Mouse (Mus musculus): ENCODE measurements around the gene 5830473C10Rik. TPM values are rescaled to one million over a fixed set of nuclear protein-coding genes. Genes with fewer than 3 reads are reported as not detected.
"Not testable (repeated sequence)": the region's sequence is repeated elsewhere in the genome, so short reads cannot be mapped to it uniquely, and the experiment has no call there.

The 5830473C10Rik gene
- polyA plus RNA-seq, 1 experiment, result not detected

- Histone ChIP-seq H3K4me3 (replicated peaks) (no peak overlapping the region), H3K4me1 (ENCODE audit: control insufficient read depth) (no peaks in the 10 kb centered on the region), H3K36me3 (ENCODE audit: control insufficient read depth) (no peaks in the 10 kb centered on the region; the same call in 1 of the 2 replicates), H3K9me3 (ENCODE audit: control insufficient read depth, low read length) (no peaks in the 10 kb centered on the region), H3K27me3 (ENCODE audit: control insufficient read depth) (no peaks in the 10 kb centered on the region)
- TF ChIP-seq GATA1 (IDR thresholded peaks at IDR 0.05; ENCODE audit: low read length), result no peak
- no peak for TF ChIP-seq TAL1 (IDR thresholded peaks at IDR 0.05; ENCODE audit: low read length)
Measured at GRCm38 (mm10) chr5:90611996-90612611, 51.2 kb downstream of the 5830473C10Rik start.

- not testable (repeated sequence) for H3K4me3 ChIP-seq (replicated peaks); H3K27me3 ChIP-seq (ENCODE audit: control insufficient read depth); H3K9me3 ChIP-seq (ENCODE audit: control insufficient read depth, low read length); H3K4me1 ChIP-seq (ENCODE audit: control insufficient read depth); H3K36me3 ChIP-seq (ENCODE audit: control insufficient read depth)
Measured at GRCm38 (mm10) chr5:90612751-90613150, 51.8 kb downstream of the 5830473C10Rik start.

DNA sequence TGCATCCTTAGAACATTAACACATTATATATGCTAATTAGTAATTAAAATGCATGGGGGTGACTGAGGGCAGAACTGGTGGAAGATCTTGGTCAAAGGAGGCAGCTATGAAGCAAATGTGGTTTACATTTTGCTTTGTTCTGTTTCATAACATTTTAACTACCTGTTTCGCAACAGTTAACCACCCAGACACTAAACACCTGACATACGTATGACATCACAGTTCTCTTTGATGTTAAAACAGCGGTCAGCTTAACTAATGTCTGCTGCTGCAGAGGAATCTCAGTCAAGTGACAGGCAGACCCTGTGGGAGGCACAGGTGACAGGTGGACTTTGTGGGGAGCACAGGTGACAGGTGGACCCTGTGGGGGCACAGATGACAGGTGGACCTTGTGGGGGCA is 57.0 kb downstream of the 5830473C10Rik start:
- no peaks in the 10 kb centered on the region for H3K9me3 ChIP-seq (ENCODE audit: control insufficient read depth, low read length)
- H3K4me3 ChIP-seq (replicated peaks), result no peak overlapping the region
- no peaks in the 10 kb centered on the region for H3K36me3 ChIP-seq (ENCODE audit: control insufficient read depth)
- H3K27me3 ChIP-seq (ENCODE audit: control insufficient read depth), result no peaks in the 10 kb centered on the region
- H3K4me1 ChIP-seq (ENCODE audit: control insufficient read depth), result no peaks in the 10 kb centered on the region
- TF ChIP-seq TAL1 (IDR thresholded peaks at IDR 0.05; ENCODE audit: low read length) (no peak), GATA1 (IDR thresholded peaks at IDR 0.05; ENCODE audit: low read length) (no peak)

DNA sequence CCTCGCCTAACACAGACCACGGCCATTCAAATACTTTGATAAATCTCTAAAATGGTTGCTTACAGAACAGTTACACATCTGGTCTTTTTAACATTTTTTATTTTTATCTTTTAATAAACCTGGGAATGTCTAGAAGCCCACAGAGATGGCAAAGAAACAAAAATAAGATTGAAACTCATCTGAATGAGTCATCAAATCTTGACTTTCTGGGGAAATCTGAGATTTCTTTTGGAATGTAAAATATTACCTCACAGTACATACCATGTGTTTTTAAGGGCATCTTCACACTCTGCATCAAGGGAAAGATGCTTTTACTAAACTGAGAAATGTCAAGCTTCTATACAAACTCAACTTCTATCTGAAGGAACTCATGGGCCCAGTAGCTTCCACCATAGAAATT is 60.4 kb downstream of the 5830473C10Rik start:
- no peaks in the 10 kb centered on the region for H3K9me3 ChIP-seq (ENCODE audit: control insufficient read depth, low read length)
- no peaks in the 10 kb centered on the region for H3K4me1 ChIP-seq (ENCODE audit: control insufficient read depth)
- TF ChIP-seq TAL1 (IDR thresholded peaks at IDR 0.05; ENCODE audit: low read length) (no peak), GATA1 (IDR thresholded peaks at IDR 0.05; ENCODE audit: low read length) (no peak)
- no peaks in the 10 kb centered on the region for H3K36me3 ChIP-seq (ENCODE audit: control insufficient read depth)
- no peaks in the 10 kb centered on the region for H3K27me3 ChIP-seq (ENCODE audit: control insufficient read depth)
- H3K4me3 ChIP-seq (replicated peaks), result no peak overlapping the region

DNA sequence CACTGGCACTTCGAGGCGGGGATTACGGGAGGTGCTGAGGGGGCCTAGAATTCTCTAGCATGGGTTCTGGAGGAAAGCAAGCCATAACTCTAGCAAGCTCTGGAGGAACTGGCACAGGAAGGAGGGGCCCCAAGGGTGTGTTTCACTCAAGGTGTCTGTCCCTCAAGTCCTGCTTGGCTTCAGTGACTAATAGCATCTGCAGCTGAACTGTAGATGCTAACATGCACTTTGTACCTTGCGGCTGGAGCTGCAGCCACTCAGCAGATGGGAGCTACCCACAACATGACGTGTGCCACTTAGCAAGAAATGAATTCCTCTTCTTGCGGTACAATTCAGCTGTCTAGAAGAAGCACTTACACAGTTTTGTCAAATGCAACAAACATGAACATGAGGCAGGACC is 60.8 kb downstream of the 5830473C10Rik start:
- no peaks in the 10 kb centered on the region for H3K9me3 ChIP-seq (ENCODE audit: control insufficient read depth, low read length)
- no peak overlapping the region for H3K4me3 ChIP-seq (replicated peaks)
- no peaks in the 10 kb centered on the region for H3K4me1 ChIP-seq (ENCODE audit: control insufficient read depth)
- no peaks in the 10 kb centered on the region for H3K27me3 ChIP-seq (ENCODE audit: control insufficient read depth)
- no peak for TF ChIP-seq TAL1 (IDR thresholded peaks at IDR 0.05; ENCODE audit: low read length)
- no peaks in the 10 kb centered on the region for H3K36me3 ChIP-seq (ENCODE audit: control insufficient read depth)

- Histone ChIP-seq H3K27me3 (ENCODE audit: control insufficient read depth) (no peaks in the 10 kb centered on the region), H3K9me3 (ENCODE audit: control insufficient read depth, low read length) (no peaks in the 10 kb centered on the region), H3K36me3 (ENCODE audit: control insufficient read depth) (no peaks in the 10 kb centered on the region; the same call in 1 of the 2 replicates), H3K4me1 (ENCODE audit: control insufficient read depth) (no peaks in the 10 kb centered on the region), H3K4me3 (replicated peaks) (no peak overlapping the region)
- TF ChIP-seq TAL1 (IDR thresholded peaks at IDR 0.05; ENCODE audit: low read length) (no peak), GATA1 (IDR thresholded peaks at IDR 0.05; ENCODE audit: low read length) (no peak)
Measured at GRCm38 (mm10) chr5:90623209-90623608, 62.3 kb downstream of the 5830473C10Rik start.

DNA sequence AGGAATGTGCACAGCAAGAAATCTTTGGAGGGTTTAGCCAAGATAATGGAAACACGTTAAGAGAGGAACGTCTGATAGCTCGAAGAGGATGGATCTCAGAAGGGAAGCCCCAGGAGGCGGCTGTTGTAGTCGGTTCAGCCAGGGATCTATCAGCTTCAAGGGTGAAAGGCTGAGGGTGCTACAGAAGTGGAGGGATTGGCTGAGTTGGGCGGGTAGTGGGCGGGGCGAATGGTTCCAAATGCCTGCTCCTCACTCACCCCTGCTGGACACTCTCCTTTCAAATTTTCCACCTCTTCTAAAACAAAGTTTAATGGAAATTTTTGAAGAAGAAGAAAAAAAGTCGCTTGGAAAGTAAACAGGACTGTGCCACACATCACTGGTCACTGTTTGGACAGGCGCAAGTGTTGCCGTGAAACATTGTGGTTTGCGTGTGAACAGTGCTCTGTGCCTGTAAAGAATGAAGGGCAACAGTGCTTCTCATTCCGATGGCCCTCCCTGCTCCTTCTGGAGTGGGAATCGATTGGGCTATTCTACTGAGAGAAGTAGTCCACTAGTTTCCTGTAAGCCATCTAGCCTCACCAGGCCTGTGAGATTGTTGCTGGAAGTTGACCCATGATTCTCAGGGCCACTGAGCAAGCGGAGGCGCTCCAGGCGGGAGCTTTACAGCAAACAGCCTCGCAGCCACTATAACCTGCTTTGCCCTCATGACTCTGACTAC is 64.0 kb downstream of the 5830473C10Rik start:
- Histone ChIP-seq H3K36me3 (ENCODE audit: control insufficient read depth) (no peaks in the 10 kb centered on the region; the same call in 1 of the 2 replicates), H3K9me3 (ENCODE audit: control insufficient read depth, low read length) (no peaks in the 10 kb centered on the region), H3K4me1 (ENCODE audit: control insufficient read depth) (no peaks in the 10 kb centered on the region), H3K4me3 (replicated peaks) (no peak overlapping the region), H3K27me3 (ENCODE audit: control insufficient read depth) (no peaks in the 10 kb centered on the region)
- TF ChIP-seq GATA1 (IDR thresholded peaks at IDR 0.05; ENCODE audit: low read length) (no peak), TAL1 (IDR thresholded peaks at IDR 0.05; ENCODE audit: low read length) (no peak)

DNA sequence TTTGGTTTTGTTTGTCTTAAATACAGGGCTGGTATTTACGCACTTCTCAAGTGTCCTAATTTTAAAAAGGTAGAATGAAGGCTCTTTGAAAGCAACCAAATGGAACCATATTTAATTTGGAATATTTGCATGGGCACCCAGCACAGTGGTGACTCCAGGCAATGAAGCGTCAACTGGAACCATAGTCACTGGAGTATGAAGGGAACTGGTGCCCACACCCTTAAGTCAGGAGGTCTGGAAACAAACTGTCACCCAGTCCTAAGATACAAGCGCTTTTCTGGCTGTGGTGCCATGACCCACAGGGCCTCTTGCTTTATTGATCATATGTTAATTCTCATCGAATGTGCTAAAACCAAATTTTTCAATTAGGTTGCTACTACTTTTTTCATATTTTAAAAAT is 66.5 kb downstream of the 5830473C10Rik start:
- no peaks in the 10 kb centered on the region for H3K27me3 ChIP-seq (ENCODE audit: control insufficient read depth)
- no peaks in the 10 kb centered on the region for H3K4me1 ChIP-seq (ENCODE audit: control insufficient read depth)
- TF ChIP-seq GATA1 (IDR thresholded peaks at IDR 0.05; ENCODE audit: low read length) (no peak), TAL1 (IDR thresholded peaks at IDR 0.05; ENCODE audit: low read length) (no peak)
- no peaks in the 10 kb centered on the region; the same call in 1 of the 2 replicates for H3K36me3 ChIP-seq (ENCODE audit: control insufficient read depth)
- H3K9me3 ChIP-seq (ENCODE audit: control insufficient read depth, low read length), result no peaks in the 10 kb centered on the region
- H3K4me3 ChIP-seq (replicated peaks), result no peak overlapping the region

- no peaks in the 10 kb centered on the region for H3K27me3 ChIP-seq (ENCODE audit: control insufficient read depth)
- TF ChIP-seq GATA1 (IDR thresholded peaks at IDR 0.05; ENCODE audit: low read length) (no peak), TAL1 (IDR thresholded peaks at IDR 0.05; ENCODE audit: low read length) (no peak)
- H3K4me3 ChIP-seq (replicated peaks), result no peak overlapping the region
- no peaks in the 10 kb centered on the region; the same call in 1 of the 2 replicates for H3K36me3 ChIP-seq (ENCODE audit: control insufficient read depth)
- H3K9me3 ChIP-seq (ENCODE audit: control insufficient read depth, low read length), result no peaks in the 10 kb centered on the region
- no peaks in the 10 kb centered on the region for H3K4me1 ChIP-seq (ENCODE audit: control insufficient read depth)
Measured at GRCm38 (mm10) chr5:90628011-90628410, 67.1 kb downstream of the 5830473C10Rik start.

All from erythroblast, embryonic 14.5 days (primary cell).